Mouse (Mus musculus): ENCODE results near the gene Mcpt1. TPM values are rescaled to one million over a fixed set of nuclear protein-coding genes. Genes with fewer than 3 reads are reported as not detected.

Gene Mcpt1
- polyA plus RNA-seq, 1 experiment from 2014 or later = not detected

Other genes starting within 250 kb of the Mcpt1 start
- gene Adcy4, start 233.9 kb upstream of the Mcpt1 start, polyA plus RNA-seq (2015; fragmentation: Nextera tagmentation; extraction: Ambion mirVana) = 2.9 and 4.0 TPM in 2 replicates
- 1.1 and 2.3 TPM in 2 replicates for gene Ripk3, start 229.1 kb upstream of the Mcpt1 start, polyA plus RNA-seq (2015; fragmentation: Nextera tagmentation; extraction: Ambion mirVana)
- gene Nfatc4, start 194.8 kb upstream of the Mcpt1 start, polyA plus RNA-seq (2015; fragmentation: Nextera tagmentation; extraction: Ambion mirVana) = 10.9 and 13.6 TPM in 2 replicates
- gene Nynrin, start 164.0 kb upstream of the Mcpt1 start, polyA plus RNA-seq (2015; fragmentation: Nextera tagmentation; extraction: Ambion mirVana) = 10.5 and 10.7 TPM in 2 replicates
- gene Cbln3, start 133.6 kb upstream of the Mcpt1 start, polyA plus RNA-seq (2015; fragmentation: Nextera tagmentation; extraction: Ambion mirVana) = 0.29 and 0.32 TPM in 2 replicates
- 10.1 and 10.4 TPM in 2 replicates for gene Khnyn, start 133.0 kb upstream of the Mcpt1 start, polyA plus RNA-seq (2015; fragmentation: Nextera tagmentation; extraction: Ambion mirVana)
- gene Sdr39u1, start 117.7 kb upstream of the Mcpt1 start, polyA plus RNA-seq (2015; fragmentation: Nextera tagmentation; extraction: Ambion mirVana) = 106 and 112 TPM in 2 replicates
- gene Cma1, start 73.3 kb upstream of the Mcpt1 start, polyA plus RNA-seq (2015; fragmentation: Nextera tagmentation; extraction: Ambion mirVana) = not detected in 2 replicates
- gene Cma2, start 67.0 kb upstream of the Mcpt1 start, polyA plus RNA-seq (2015; fragmentation: Nextera tagmentation; extraction: Ambion mirVana) = not detected in 2 replicates
- gene Mcpt9, start 12.5 kb downstream of the Mcpt1 start, polyA plus RNA-seq (2015; fragmentation: Nextera tagmentation; extraction: Ambion mirVana) = not detected in 2 replicates
- gene Mcpt2, start 24.1 kb downstream of the Mcpt1 start, polyA plus RNA-seq (2015; fragmentation: Nextera tagmentation; extraction: Ambion mirVana) = not detected in 2 replicates
- gene Mcpt4, start 44.3 kb downstream of the Mcpt1 start, polyA plus RNA-seq (2015; fragmentation: Nextera tagmentation; extraction: Ambion mirVana) = not detected in 2 replicates
- 0.18 and 0.23 TPM in 2 replicates for gene Mcpt8, start 67.3 kb downstream of the Mcpt1 start, polyA plus RNA-seq (2015; fragmentation: Nextera tagmentation; extraction: Ambion mirVana)
- not detected in 2 replicates for gene Ctsg, start 84.6 kb downstream of the Mcpt1 start, polyA plus RNA-seq (2015; fragmentation: Nextera tagmentation; extraction: Ambion mirVana)
- gene Gzme, start 102.7 kb downstream of the Mcpt1 start, polyA plus RNA-seq (2015; fragmentation: Nextera tagmentation; extraction: Ambion mirVana) = not detected in 2 replicates
- gene Gzmd, start 114.6 kb downstream of the Mcpt1 start, polyA plus RNA-seq (2015; fragmentation: Nextera tagmentation; extraction: Ambion mirVana) = not detected in 2 replicates
- not detected in 2 replicates for gene Gzmg, start 141.6 kb downstream of the Mcpt1 start, polyA plus RNA-seq (2015; fragmentation: Nextera tagmentation; extraction: Ambion mirVana)
- gene Gzmn, start 156.6 kb downstream of the Mcpt1 start, polyA plus RNA-seq (2015; fragmentation: Nextera tagmentation; extraction: Ambion mirVana) = not detected in 2 replicates
- not detected in 2 replicates for gene Gzmf, start 193.4 kb downstream of the Mcpt1 start, polyA plus RNA-seq (2015; fragmentation: Nextera tagmentation; extraction: Ambion mirVana)
- gene Gzmc, start 216.7 kb downstream of the Mcpt1 start, polyA plus RNA-seq (2015; fragmentation: Nextera tagmentation; extraction: Ambion mirVana) = not detected in 2 replicates
- not detected in 2 replicates for gene Gzmb, start 244.3 kb downstream of the Mcpt1 start, polyA plus RNA-seq (2015; fragmentation: Nextera tagmentation; extraction: Ambion mirVana)